Mouse (Mus musculus) liver, postnatal 0 days (tissue): Measurements from ENCODE around the gene Usp20. TPM values are rescaled to one million over a fixed set of nuclear protein-coding genes. Genes with fewer than 3 reads are reported as not detected.

Experiments used
- ATAC-seq: fragments of 200-750 bp; cut with Nextera tagmentation; 2 replicates; pipeline ENCODE4 v1.8.0; 2017; ENCODE audit warnings: mild to moderate bottlenecking, moderate library complexity
- DNase-seq: peaks from one replicate; pipeline ENCODE4 v3.0.0-alpha.2; 2016
- H3K27ac ChIP-seq: fragments of 300-500 bp; sonication (generic); 2 replicates; pipeline ENCODE4 v1.5.1; 2014; ENCODE audit warnings: antibody characterized with exemption, moderate library complexity, mild to moderate bottlenecking, low read depth
- H3K27me3 ChIP-seq: fragments of 300-500 bp; sonication (generic); 2 replicates; pipeline ENCODE4 v1.6.1; 2014; ENCODE audit warnings: low read length, control low read depth, mixed read lengths; ENCODE audit not compliant: insufficient read depth
- H3K36me3 ChIP-seq: fragments of 300-500 bp; sonication (generic); replicated peaks from 2 replicates; pipeline ENCODE4 v1.6.1; 2014; ENCODE audit warnings: mild to moderate bottlenecking, control low read depth, low read length, moderate library complexity, mixed read lengths; ENCODE audit not compliant: insufficient read depth
- H3K4me1 ChIP-seq: fragments of 300-500 bp; sonication (generic); 2 replicates; pipeline ENCODE4 v1.6.1; 2014; ENCODE audit warnings: antibody characterized with exemption, mild to moderate bottlenecking, control low read depth; ENCODE audit not compliant: insufficient read depth
- H3K4me2 ChIP-seq: fragments of 300-500 bp; sonication (generic); 2 replicates; pipeline ENCODE4 v1.6.1; 2014; ENCODE audit warnings: low read depth, mild to moderate bottlenecking, low read length, moderate library complexity, mixed read lengths
- H3K4me3 ChIP-seq: fragments of 300-500 bp; sonication (generic); 2 replicates; pipeline ENCODE4 v1.5.1; 2014; ENCODE audit warnings: low read depth, low read length
- H3K9ac ChIP-seq: fragments of 300-500 bp; sonication (generic); replicated peaks from 2 replicates; pipeline ENCODE4 v1.6.1; 2014; ENCODE audit warnings: mild to moderate bottlenecking, moderate library complexity
- H3K9me3 ChIP-seq: fragments of 300-500 bp; sonication (generic); 2 replicates; pipeline ENCODE4 v1.6.1; 2016; ENCODE audit warnings: mild to moderate bottlenecking, control low read depth, low read length, mixed read lengths
- CTCF ChIP-seq: sonication (generic); IDR thresholded peaks from 2 replicates; pipeline ENCODE4 v1.5.1; 2016; ENCODE audit warnings: antibody characterized with exemption, low read depth
- EP300 ChIP-seq: IDR thresholded peaks from 2 replicates; pipeline ENCODE4 v1.6.1; 2016; ENCODE audit warnings: antibody characterized with exemption, low read depth, mild to moderate bottlenecking
- WGBS: fragments of 180-500 bp; shearing (Covaris S2); extraction: QIAGEN DNeasy Blood & Tissue Kit; methylation state at CpG from one replicate; pipeline ENCODE4 v1.1.7; 2014; ENCODE audit not compliant: insufficient replicate concordance; 5-methylcytosine and 5-hydroxymethylcytosine counted together
- polyA plus RNA-seq: library from polyadenylated mRNA; unstranded; fragments of >200 nt; fragmentation: Nextera tagmentation; extraction: Ambion mirVana; gene quantifications from 2 replicates; pipeline ENCODE4 v1.2.1, GENCODE M21; 2015

Gene Usp20
- polyA plus RNA-seq, 1 experiment from 2014 or later = 3.5 TPM

GRCm38 (mm10) chr2:31013371-31014120 lies 31.5 kb downstream of the Usp20 start:
- Histone ChIP-seq H3K4me3 (no peak overlapping the region), H3K9ac (no peak overlapping the region), H3K9me3 (no peaks in the 10 kb centered on the region), H3K4me1 (no peaks in the 10 kb centered on the region), H3K36me3 (peaks cover 8% of the 10 kb centered on the region; the same call in 1 of the 2 replicates), H3K4me2 (no peak overlapping the region), H3K27ac (no peak overlapping the region), H3K27me3 (no peaks in the 10 kb centered on the region)
- 71% methylated on average over 14 of the region's 14 CpGs for WGBS
- DNase-seq (no peak), ATAC-seq (no peak)
- TF ChIP-seq CTCF (no peak), EP300 (no peak)

GRCm38 (mm10) chr2:31017625-31018317 lies 35.7 kb downstream of the Usp20 start:
- 87% methylated on average over 18 of the region's 18 CpGs for WGBS
- ATAC-seq = no peak
- no peaks in the 10 kb centered on the region for H3K27me3 ChIP-seq
- no peak overlapping the region for H3K27ac ChIP-seq
- DNase-seq = no peak
- H3K36me3 ChIP-seq = peaks cover 7% of the 10 kb centered on the region; the same call in 1 of the 2 replicates
- no peak overlapping the region for H3K4me2 ChIP-seq
- H3K9ac ChIP-seq = no peak overlapping the region
- no peaks in the 10 kb centered on the region for H3K4me1 ChIP-seq
- H3K9me3 ChIP-seq = no peaks in the 10 kb centered on the region
- no peak overlapping the region for H3K4me3 ChIP-seq
- TF ChIP-seq CTCF = no peak
- TF ChIP-seq EP300 = no peak

- H3K36me3 ChIP-seq = peaks cover 7% of the 10 kb centered on the region; the same call in 1 of the 2 replicates
- H3K4me2 ChIP-seq = no peak overlapping the region
- H3K27ac ChIP-seq = no peak overlapping the region
- TF ChIP-seq EP300 (no peak), CTCF (no peak)
- H3K9me3 ChIP-seq = no peaks in the 10 kb centered on the region
- WGBS = 85% methylated on average over 6 of the region's 8 CpGs
- DNase-seq (no peak), ATAC-seq (no peak)
- no peak overlapping the region for H3K4me3 ChIP-seq
- no peaks in the 10 kb centered on the region for H3K27me3 ChIP-seq
- no peak overlapping the region for H3K9ac ChIP-seq
- H3K4me1 ChIP-seq = no peaks in the 10 kb centered on the region
Observed at GRCm38 (mm10) chr2:31018519-31018918, 36.4 kb downstream of the Usp20 start.

- Histone ChIP-seq H3K27me3 (no peaks in the 10 kb centered on the region), H3K9ac (no peak overlapping the region), H3K9me3 (no peaks in the 10 kb centered on the region), H3K4me3 (no peak overlapping the region), H3K27ac (no peak overlapping the region), H3K36me3 (peaks cover 7% of the 10 kb centered on the region; the same call in 1 of the 2 replicates), H3K4me1 (no peaks in the 10 kb centered on the region), H3K4me2 (no peak overlapping the region)
- 85% methylated on average over 8 of the region's 8 CpGs for whole genome bisulfite sequencing
- TF ChIP-seq EP300 = no peak
- TF ChIP-seq CTCF = no peak
- ATAC-seq = no peak
- DNase-seq = no peak
Observed at GRCm38 (mm10) chr2:31019011-31019410, 36.9 kb downstream of the Usp20 start.

GRCm38 (mm10) chr2:31020202-31020601 lies 38.1 kb downstream of the Usp20 start:
- H3K4me3 ChIP-seq = no peak overlapping the region
- no peaks in the 10 kb centered on the region for H3K27me3 ChIP-seq
- no peak overlapping the region for H3K9ac ChIP-seq
- no peak for DNase-seq
- no peak overlapping the region for H3K4me2 ChIP-seq
- TF ChIP-seq CTCF (no peak), EP300 (no peak)
- H3K4me1 ChIP-seq = no peaks in the 10 kb centered on the region
- no peak overlapping the region for H3K27ac ChIP-seq
- no peak for ATAC-seq
- H3K36me3 ChIP-seq = peaks cover 7% of the 10 kb centered on the region; the same call in 1 of the 2 replicates
- WGBS = 88% methylated on average over 2 of the region's 2 CpGs
- H3K9me3 ChIP-seq = no peaks in the 10 kb centered on the region

GRCm38 (mm10) chr2:31023940-31024339 lies 41.9 kb downstream of the Usp20 start:
- no peak for TF ChIP-seq EP300
- TF ChIP-seq CTCF = no peak
- no peak overlapping the region for H3K4me3 ChIP-seq
- H3K4me1 ChIP-seq = no peaks in the 10 kb centered on the region
- 71% methylated on average over 4 of the region's 5 CpGs for WGBS
- H3K9me3 ChIP-seq = no peaks in the 10 kb centered on the region
- no peak for ATAC-seq
- no peak overlapping the region for H3K27ac ChIP-seq
- no peak for DNase-seq
- no peak overlapping the region for H3K9ac ChIP-seq
- peaks cover 7% of the 10 kb centered on the region for H3K36me3 ChIP-seq
- H3K27me3 ChIP-seq = no peaks in the 10 kb centered on the region
- H3K4me2 ChIP-seq = no peak overlapping the region
